Mouse (Mus musculus): ENCODE results near the gene Apoa4. TPM values are rescaled to one million over a fixed set of nuclear protein-coding genes. Genes with fewer than 3 reads are reported as not detected.
A peak's percentile ranks its signal among the peaks of the same experiment; 100 is the strongest.

The Apoa4 gene
- polyA plus RNA-seq, 1 experiment from 2014 or later: 1.1 TPM

DNA sequence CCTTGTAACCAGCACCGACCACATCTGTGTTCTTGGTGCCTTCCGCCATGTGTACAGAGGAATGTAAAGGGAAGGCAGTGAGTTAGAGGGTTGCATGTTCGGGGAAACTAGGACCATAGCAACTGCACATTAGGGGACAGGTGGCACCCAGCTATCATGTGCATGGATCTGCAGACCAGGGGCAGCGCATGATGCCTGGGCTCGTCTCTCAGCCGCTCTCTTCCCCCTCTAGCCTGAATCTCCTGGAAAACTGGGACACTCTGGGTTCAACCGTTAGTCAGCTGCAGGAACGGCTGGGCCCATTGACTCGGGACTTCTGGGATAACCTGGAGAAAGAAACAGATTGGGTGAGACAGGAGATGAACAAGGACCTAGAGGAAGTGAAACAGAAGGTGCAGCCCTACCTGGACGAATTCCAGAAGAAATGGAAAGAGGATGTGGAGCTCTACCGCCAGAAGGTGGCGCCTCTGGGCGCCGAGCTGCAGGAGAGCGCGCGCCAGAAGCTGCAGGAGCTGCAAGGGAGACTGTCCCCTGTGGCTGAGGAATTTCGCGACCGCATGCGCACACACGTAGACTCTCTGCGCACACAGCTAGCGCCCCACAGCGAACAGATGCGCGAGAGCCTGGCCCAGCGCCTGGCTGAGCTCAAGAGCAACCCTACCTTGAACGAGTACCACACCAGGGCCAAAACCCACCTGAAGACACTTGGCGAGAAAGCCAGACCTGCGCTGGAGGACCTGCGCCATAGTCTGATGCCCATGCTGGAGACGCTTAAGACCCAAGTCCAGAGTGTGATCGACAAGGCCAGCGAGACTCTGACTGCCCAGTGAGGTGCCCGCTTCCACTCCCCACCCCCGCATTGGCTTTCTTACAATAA lies 10.7 kb upstream of the Apoa4 start:
- Histone ChIP-seq H3K4me3 (peak overlapping the region; percentile 42), H3K36me3 (ENCODE audit: poor library complexity, severe bottlenecking) (no peaks in the 10 kb centered on the region), H3K4me1 (peaks cover 9% of the 10 kb centered on the region; the same call in 1 of the 2 replicates), H3K9ac (peak overlapping the region; percentile 61), H3K27me3 (0 out of 2 replicates have a peak, but pooled peaks cover 10% of the 10 kb centered on the region), H3K9me3 (replicated peaks) (no peaks in the 10 kb centered on the region), H3K27ac (no peak overlapping the region), H3K4me2 (peak overlapping the region; percentile 72)
- peak; percentile 95 for ATAC-seq
- 14% methylated on average over 37 of the region's 37 CpGs for WGBS

DNA sequence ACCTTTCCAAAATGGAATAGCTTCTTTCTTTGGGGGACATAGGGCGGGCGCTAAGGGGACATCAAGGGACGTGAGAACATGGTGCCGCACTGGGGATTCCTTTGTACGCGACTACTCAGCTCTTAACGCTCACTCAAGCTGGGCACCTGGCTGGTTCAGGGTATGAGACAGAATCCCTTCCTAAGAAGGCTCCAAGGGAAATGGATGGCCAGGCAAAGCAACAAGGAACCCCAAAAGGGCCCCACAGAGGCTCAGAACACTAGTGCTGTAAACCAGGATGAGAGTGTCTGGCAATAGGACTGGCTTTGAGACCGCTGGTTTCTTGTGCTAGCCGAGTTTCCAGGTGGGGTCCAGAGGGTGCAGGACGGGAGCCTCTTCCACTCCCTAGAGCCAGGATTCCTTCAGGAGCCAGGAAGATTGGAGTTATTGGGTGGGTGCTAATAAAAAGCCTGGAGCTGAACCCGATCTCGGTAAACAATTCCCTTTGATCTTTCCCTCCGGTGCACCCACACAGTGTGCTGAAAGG lies 10.0 kb upstream of the Apoa4 start:
- H3K36me3 ChIP-seq (ENCODE audit: poor library complexity, severe bottlenecking): no peaks in the 10 kb centered on the region
- peaks cover 9% of the 10 kb centered on the region; the same call in 1 of the 2 replicates for H3K4me1 ChIP-seq
- H3K9me3 ChIP-seq (replicated peaks): no peaks in the 10 kb centered on the region
- H3K27ac ChIP-seq: no peak overlapping the region
- WGBS: 15% methylated on average over 13 of the region's 13 CpGs
- peak overlapping the region; percentile 61 for H3K9ac ChIP-seq
- H3K4me2 ChIP-seq: peak overlapping the region; percentile 72
- H3K27me3 ChIP-seq: 0 out of 2 replicates have a peak, but pooled peaks cover 10% of the 10 kb centered on the region
- peak; percentile 33; the same call in 1 of the 2 replicates for ATAC-seq
- peak overlapping the region; percentile 42 for H3K4me3 ChIP-seq

DNA sequence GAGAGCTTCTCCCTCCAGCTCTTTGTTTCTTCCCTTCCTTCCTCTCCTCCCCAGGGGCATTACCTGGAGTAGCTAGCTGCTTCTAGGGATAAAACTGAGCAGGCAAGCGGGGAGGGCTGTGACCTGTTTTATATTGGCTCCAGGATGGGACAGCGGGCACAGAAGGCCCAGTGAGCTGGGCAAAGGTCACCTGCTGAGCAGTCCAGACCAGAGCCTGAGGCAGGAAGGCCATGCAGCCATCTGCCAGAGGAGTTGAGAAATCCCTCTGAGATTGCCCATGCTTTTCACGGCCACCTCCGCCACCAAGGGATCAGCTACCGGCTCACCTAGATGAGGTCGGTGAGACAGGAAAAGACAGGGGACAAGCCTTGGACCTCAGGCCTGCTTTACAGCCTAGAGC lies 5.3 kb upstream of the Apoa4 start:
- 0 out of 2 replicates have a peak, but pooled peaks cover 6% of the 10 kb centered on the region for H3K27me3 ChIP-seq

DNA sequence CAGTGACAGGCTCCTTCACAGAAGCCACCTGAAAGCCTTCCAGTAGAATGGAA lies 5.1 kb upstream of the Apoa4 start, which contains the start of gene Apoc3:
TSS of gene Apoc3 (minus strand) at position 41 of the 53 bp plus-strand sequence.
- ATAC-seq: no peak
- H3K4me3 ChIP-seq: no peak within 1 kb of the TSS
- H3K36me3 ChIP-seq (ENCODE audit: poor library complexity, severe bottlenecking): no peaks in the 10 kb centered on the region
- H3K9me3 ChIP-seq (replicated peaks): no peaks in the 10 kb centered on the region
- H3K9ac ChIP-seq: no peak within 1 kb of the TSS
- H3K27me3 ChIP-seq: 0 out of 2 replicates have a peak, but pooled peaks cover 6% of the 10 kb centered on the region
- no peak within 1 kb of the TSS for H3K4me2 ChIP-seq
- H3K4me1 ChIP-seq: peaks cover 6% of the 10 kb centered on the region; the same call in 1 of the 2 replicates
- H3K27ac ChIP-seq: no peak within 1 kb of the TSS

More for the DNA sequence above, 5.3 kb upstream of the Apoa4 start:
- Histone ChIP-seq H3K4me2 (no peak overlapping the region), H3K9me3 (replicated peaks) (no peaks in the 10 kb centered on the region), H3K36me3 (ENCODE audit: poor library complexity, severe bottlenecking) (no peaks in the 10 kb centered on the region), H3K9ac (no peak overlapping the region), H3K4me1 (peaks cover 9% of the 10 kb centered on the region; the same call in 1 of the 2 replicates), H3K4me3 (no peak overlapping the region), H3K27ac (no peak overlapping the region)
- no peak for ATAC-seq
- 85% methylated on average over 6 of the region's 6 CpGs for WGBS

DNA sequence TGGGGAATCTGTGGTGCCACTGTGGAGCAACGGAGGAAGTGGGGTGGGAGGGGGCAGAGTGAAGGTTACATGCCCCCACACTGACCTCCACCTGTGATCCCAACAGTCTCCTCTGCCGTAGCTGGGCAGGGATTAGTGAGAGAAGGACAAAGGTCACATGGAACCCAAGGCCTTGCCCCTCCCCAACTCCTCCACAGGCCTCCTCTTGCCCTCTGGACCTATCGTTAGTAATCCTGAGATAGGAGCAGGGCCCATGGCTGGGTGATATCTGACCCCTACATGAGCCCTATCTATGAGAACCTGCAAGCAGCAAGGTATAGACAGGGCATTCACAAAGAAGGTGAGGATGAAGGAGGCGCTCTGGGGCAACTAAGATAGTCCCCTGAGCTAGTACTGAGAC lies 4.8 kb upstream of the Apoa4 start:
- no peaks in the 10 kb centered on the region for H3K9me3 ChIP-seq (replicated peaks)
- no peaks in the 10 kb centered on the region for H3K36me3 ChIP-seq (ENCODE audit: poor library complexity, severe bottlenecking)
- WGBS: 52% methylated on average over 4 of the region's 4 CpGs
- H3K27ac ChIP-seq: no peak overlapping the region
- no peak overlapping the region for H3K4me3 ChIP-seq
- 0 out of 2 replicates have a peak, but pooled peaks cover 6% of the 10 kb centered on the region for H3K27me3 ChIP-seq
- no peak for ATAC-seq
- peaks cover 4% of the 10 kb centered on the region; the same call in 1 of the 2 replicates for H3K4me1 ChIP-seq
- H3K9ac ChIP-seq: no peak overlapping the region
- H3K4me2 ChIP-seq: no peak overlapping the region

DNA sequence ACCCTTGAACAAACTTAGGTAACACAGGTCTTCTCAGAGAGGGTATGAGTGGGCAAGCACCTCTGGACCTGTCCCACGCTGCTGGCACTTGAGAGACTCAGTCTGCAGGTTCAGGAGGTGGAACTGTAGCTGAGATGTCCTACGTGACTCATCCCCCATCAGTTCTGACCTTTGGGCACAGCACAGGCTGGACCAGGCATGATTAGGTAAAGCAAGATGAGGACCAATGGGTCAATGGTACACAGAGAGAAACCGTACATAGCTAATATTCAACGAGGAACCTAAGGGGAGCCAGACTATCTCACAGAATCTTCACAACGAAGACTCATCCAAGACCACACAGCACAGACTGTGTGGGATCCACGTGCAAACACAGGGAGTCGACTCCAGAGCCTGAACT lies 1.6 kb upstream of the Apoa4 start:
- Histone ChIP-seq H3K4me1 (no peaks in the 10 kb centered on the region), H3K4me3 (no peak overlapping the region), H3K27me3 (no peaks in the 10 kb centered on the region), H3K27ac (no peak overlapping the region), H3K9ac (no peak overlapping the region), H3K4me2 (no peak overlapping the region), H3K9me3 (replicated peaks) (no peaks in the 10 kb centered on the region), H3K36me3 (ENCODE audit: poor library complexity, severe bottlenecking) (no peaks in the 10 kb centered on the region)
- WGBS: 91% methylated on average over 7 of the region's 7 CpGs
- ATAC-seq: no peak

DNA sequence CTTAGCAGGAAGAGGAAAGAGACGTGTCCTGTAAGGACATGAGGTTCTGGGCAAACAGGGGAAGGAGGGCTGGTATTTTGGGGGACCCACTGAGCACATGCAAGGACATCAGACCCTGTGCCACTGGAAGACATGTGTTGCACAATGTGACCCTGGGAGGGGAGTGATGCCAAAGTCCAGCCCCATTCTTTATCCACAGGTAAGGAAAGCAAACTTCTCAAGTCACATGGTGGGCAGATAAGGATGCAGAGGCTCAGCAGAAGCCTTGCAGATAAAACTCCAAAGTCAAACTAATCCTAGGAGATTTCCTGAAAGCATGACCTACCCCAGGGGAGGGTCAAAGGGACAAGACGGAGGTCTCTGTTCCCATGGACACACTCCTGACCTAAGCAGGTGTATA lies 1.3 kb downstream of the Apoa4 start:
- Histone ChIP-seq H3K9me3 (replicated peaks) (no peaks in the 10 kb centered on the region), H3K27me3 (no peaks in the 10 kb centered on the region), H3K9ac (no peak overlapping the region), H3K4me2 (no peak overlapping the region), H3K4me3 (no peak overlapping the region), H3K36me3 (ENCODE audit: poor library complexity, severe bottlenecking) (no peaks in the 10 kb centered on the region), H3K4me1 (no peaks in the 10 kb centered on the region), H3K27ac (no peak overlapping the region)
- 80% methylated on average over 2 of the region's 2 CpGs for WGBS
- ATAC-seq: no peak

DNA sequence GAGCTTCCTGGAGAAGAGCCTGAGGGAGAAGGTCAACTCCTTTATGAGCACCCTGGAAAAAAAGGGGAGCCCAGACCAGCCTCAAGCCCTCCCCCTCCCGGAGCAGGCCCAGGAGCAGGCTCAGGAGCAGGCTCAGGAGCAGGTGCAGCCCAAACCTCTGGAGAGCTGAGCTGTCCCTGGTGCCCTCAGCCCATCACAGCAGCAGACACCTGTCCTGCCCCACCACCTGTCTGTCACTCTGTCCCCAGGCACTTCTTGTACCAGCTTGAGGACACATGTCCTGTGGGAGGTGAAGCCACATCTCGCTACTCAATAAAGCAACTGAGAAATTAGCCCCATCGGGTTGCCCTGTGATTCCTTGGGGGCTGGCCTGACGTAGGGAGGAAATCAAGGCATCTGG lies 2.6 kb downstream of the Apoa4 start:
- Histone ChIP-seq H3K9ac (no peak overlapping the region), H3K27me3 (no peaks in the 10 kb centered on the region), H3K36me3 (ENCODE audit: poor library complexity, severe bottlenecking) (no peaks in the 10 kb centered on the region), H3K27ac (no peak overlapping the region), H3K4me2 (no peak overlapping the region), H3K4me1 (no peaks in the 10 kb centered on the region), H3K9me3 (replicated peaks) (no peaks in the 10 kb centered on the region), H3K4me3 (no peak overlapping the region)
- ATAC-seq: no peak
- 68% methylated on average over 4 of the region's 4 CpGs for WGBS

DNA sequence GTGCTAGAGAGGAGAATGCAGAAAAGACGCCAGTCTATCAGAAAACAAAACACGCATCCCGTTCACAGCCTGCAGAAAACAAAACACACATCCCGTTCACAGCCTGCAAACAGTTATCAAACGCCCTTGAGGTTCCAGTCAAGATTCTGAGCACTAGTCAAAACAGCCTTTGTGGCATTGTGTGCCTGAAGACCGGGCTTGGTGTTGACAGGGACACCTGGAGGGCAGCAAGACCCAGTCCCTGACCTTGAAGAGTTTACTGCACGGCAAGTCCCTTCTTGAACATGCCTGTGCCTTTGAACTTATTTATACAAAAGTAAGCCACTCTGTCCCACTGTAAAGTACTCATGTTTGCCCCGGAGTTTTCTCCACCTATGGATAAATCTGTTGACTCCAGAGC lies 3.1 kb downstream of the Apoa4 start:
- WGBS: 49% methylated on average over 8 of the region's 8 CpGs
- Histone ChIP-seq H3K9me3 (replicated peaks) (no peaks in the 10 kb centered on the region), H3K4me3 (no peak overlapping the region), H3K36me3 (ENCODE audit: poor library complexity, severe bottlenecking) (no peaks in the 10 kb centered on the region), H3K4me1 (no peaks in the 10 kb centered on the region), H3K27ac (no peak overlapping the region), H3K27me3 (no peaks in the 10 kb centered on the region), H3K9ac (no peak overlapping the region), H3K4me2 (no peak overlapping the region)
- no peak for ATAC-seq

DNA sequence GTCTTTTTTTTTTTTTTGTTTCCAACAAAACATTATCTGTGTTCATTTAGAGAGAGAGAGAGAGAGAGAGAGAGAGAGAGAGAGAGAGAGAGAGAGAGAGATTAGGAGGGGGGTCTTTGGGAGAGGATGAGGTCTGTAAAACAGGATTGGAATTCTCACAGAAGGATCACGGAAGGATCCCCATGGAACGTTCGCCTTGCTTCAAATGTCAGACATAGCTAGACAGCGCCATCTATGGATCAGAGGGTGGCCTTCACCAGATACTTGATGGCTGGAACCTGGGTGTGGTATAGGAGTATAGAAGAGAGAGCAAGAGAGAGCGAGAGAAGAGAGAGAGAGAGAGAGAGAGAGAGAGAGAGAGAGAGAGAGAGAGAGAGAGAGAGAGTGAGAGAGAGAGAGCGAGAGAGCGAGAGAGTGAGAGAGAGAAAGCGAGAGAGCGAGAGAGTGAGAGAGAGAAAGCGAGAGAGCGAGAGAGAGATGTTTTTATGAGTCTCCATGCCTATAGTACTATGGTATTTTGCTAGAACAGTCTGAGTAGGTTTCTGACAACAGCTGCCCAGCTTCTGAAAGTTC lies 6.3 kb downstream of the Apoa4 start:
- peak; percentile 70; the same call in 1 of the 2 replicates for ATAC-seq
- H3K9me3 ChIP-seq (replicated peaks): no peaks in the 10 kb centered on the region
- no peaks in the 10 kb centered on the region; the same call in 1 of the 2 replicates for H3K27me3 ChIP-seq
- no peaks in the 10 kb centered on the region for H3K36me3 ChIP-seq (ENCODE audit: poor library complexity, severe bottlenecking)
- H3K4me2 ChIP-seq: no peak overlapping the region
- H3K27ac ChIP-seq: no peak overlapping the region
- WGBS: 26% methylated on average over 11 of the region's 11 CpGs
- no peak overlapping the region for H3K9ac ChIP-seq
- no peak overlapping the region for H3K4me3 ChIP-seq
- no peaks in the 10 kb centered on the region for H3K4me1 ChIP-seq

DNA sequence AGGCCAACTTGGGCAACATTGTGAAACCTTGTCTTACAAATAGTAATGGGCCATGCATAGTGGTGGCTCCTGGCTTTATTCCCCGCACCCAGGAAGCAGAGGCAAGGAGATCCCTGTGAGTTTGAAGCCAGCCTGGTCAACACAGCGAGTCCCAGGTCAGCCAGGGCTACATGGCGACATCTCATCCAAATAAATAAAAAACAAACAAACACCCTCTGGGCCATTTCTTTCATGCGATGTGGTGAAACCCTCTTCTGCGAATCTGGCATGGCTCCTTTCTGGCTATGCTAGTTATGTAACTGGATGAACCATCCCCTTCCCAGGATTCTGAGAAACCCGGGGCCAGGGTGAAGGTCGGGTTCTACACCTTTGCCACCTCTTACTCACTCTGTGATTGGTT lies 15.7 kb downstream of the Apoa4 start:
- H3K4me1 ChIP-seq: no peaks in the 10 kb centered on the region
- ATAC-seq: no peak
- 97% methylated on average over 7 of the region's 7 CpGs for WGBS
- no peaks in the 10 kb centered on the region; the same call in 1 of the 2 replicates for H3K27me3 ChIP-seq
- H3K4me3 ChIP-seq: no peak overlapping the region
- no peak overlapping the region for H3K9ac ChIP-seq
- no peak overlapping the region for H3K4me2 ChIP-seq
- H3K27ac ChIP-seq: no peak overlapping the region
- no peaks in the 10 kb centered on the region for H3K9me3 ChIP-seq (replicated peaks)
- H3K36me3 ChIP-seq (ENCODE audit: poor library complexity, severe bottlenecking): no peaks in the 10 kb centered on the region

DNA sequence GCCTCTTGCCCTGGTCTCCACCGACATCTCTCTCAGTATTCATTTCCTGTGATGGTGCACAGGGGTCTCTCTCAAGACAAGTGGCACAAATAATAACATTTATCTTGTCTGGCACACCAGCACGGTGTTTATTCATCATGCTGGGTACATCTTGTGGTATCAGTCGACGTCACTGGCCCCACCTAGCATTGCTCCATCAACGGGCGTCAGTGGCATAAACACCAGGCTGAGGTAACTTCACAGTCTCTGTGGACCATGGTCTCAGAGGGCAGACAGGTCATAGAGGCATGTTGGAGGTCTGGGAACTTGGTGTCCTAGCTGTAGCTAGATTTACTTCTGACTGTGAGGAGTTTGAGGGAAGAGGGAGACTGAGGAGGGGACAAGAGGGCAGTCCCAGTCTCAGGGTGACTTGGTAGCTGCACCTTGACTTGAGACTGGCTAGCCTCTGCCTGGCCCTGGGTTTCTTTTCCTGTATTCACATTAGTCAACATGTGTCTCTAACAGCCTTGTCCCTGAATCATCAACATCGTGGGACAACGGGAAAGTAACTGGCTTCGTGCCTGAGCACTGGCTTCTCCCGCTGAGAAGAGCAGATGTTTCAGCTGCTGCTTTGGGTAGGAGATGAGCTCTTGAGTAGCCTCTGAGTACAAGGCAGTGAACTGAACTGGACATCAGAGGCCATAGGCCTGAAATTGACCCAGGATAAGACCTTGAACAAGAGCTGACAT lies 16.3 kb downstream of the Apoa4 start:
- Histone ChIP-seq H3K36me3 (ENCODE audit: poor library complexity, severe bottlenecking) (no peaks in the 10 kb centered on the region), H3K27ac (no peak overlapping the region), H3K9me3 (replicated peaks) (no peaks in the 10 kb centered on the region), H3K9ac (no peak overlapping the region), H3K27me3 (no peaks in the 10 kb centered on the region), H3K4me2 (no peak overlapping the region), H3K4me3 (no peak overlapping the region), H3K4me1 (no peaks in the 10 kb centered on the region)
- WGBS: 88% methylated on average over 10 of the region's 10 CpGs
- no peak for ATAC-seq
